Mouse (Mus musculus): ENCODE results near the gene Troap.
A peak's percentile ranks its signal among the peaks of the same experiment; 100 is the strongest.
"Not testable (repeated sequence)": the region's sequence is repeated elsewhere in the genome, so short reads cannot be mapped to it uniquely, and the experiment has no call there.

The Troap gene

DNA sequence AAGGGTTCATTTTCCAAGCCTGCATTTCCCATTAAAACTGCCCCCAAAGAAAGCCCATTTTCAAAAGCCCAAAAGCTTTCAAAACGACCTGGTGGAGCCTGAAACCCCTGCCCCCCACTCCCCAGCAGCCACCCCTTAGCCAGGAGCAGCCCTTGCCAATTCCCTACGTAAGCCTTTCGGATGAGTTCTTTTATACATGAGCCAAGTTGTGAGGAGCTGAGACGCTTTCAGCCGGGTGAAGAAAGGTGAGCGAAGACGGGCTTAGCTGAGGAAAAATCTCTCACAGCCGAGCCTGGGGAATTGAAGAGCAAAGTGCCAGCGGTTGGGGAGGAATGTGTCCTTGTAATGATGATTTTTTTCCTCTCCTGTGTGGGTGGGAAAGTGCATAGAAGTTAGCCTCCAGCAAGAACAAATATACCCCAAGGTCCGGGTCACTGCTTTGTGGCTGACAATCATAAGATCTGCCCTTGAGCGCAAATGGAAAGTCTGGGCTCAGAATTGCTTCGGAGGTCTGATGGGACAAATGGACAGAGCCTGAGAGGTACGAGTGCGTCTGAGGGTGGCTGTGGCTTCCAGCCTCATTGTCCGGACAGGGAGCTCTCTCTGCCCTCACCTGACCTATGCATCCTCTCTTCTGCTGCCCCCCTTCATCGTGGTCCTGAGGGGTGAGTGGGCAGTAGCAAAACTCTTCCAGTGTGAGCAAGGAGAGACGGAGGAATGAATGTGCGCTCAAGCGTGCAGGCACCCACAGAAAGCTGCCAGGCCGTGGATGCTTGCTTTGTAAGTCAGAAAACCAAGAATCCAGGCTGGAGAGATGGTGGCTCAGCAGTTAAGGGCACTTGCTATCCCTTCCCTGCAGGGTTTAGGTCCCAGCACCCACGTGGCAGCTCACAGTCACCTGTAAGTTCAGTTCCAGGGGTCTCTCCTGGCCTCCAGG lies 33.2 kb upstream of the Troap start:
- DNase-seq (ENCODE audit: low spot score): no peak

DNA sequence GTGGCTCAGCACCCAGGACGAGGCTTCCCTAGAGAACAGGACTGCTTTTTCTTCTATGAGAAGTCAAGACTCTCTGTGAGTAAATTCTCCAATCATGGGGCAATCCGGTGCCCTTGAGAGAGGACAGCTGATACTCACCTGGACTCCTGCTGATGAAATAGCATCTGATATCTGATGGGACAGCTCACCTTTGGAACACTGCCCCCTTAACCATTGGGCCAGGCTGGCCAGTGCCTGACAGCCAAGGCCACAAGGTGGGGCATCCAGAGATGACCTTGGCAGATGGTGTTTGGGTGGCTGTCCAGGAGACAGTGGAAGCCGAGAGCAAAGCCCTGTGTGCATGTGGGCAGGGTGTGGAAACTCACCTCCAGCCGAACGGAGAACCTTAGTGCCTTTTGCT lies 32.0 kb upstream of the Troap start:
- no peak for DNase-seq (ENCODE audit: low spot score)

DNA sequence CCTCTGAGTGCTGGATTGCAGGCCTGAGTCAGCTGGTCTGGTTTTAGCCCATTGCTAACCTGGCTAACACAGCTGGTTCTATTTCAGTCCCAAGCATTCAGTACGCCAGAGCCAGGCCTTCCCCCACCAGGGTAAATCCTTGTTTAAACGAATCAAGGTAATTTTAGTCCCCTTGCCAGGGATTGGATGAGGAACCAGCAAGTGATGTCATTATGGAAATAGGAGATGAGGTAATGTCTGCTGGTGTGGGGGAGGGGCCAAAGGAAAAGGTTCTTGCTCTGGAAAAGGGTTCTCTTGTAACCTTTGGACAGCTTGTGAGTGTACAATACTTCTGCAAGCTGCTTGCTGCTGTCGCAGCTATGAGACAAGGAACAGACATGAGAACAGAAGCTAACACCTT lies 29.5 kb upstream of the Troap start:
- no peak for DNase-seq (ENCODE audit: low spot score)

DNA sequence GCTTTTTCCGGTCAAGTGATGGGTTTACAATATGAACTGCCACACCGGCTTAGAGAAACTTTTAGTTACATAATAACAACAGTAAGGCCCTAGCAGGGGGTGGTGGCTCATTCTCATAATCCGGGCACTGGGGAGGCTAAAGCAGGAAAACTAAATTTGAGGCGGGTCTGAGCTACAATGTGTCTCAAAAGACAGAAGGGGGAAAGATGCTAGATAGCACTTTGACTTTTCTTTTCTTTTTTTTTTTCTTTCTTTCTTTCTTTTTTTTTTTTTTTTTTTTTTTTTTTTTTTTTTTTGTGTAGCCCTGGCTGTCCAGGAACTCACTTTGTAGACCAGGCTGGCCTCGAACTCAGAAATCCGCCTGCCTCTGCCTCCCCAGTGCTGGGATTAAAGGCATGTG lies 28.6 kb upstream of the Troap start:
- DNase-seq (ENCODE audit: low spot score): not testable (repeated sequence)

DNA sequence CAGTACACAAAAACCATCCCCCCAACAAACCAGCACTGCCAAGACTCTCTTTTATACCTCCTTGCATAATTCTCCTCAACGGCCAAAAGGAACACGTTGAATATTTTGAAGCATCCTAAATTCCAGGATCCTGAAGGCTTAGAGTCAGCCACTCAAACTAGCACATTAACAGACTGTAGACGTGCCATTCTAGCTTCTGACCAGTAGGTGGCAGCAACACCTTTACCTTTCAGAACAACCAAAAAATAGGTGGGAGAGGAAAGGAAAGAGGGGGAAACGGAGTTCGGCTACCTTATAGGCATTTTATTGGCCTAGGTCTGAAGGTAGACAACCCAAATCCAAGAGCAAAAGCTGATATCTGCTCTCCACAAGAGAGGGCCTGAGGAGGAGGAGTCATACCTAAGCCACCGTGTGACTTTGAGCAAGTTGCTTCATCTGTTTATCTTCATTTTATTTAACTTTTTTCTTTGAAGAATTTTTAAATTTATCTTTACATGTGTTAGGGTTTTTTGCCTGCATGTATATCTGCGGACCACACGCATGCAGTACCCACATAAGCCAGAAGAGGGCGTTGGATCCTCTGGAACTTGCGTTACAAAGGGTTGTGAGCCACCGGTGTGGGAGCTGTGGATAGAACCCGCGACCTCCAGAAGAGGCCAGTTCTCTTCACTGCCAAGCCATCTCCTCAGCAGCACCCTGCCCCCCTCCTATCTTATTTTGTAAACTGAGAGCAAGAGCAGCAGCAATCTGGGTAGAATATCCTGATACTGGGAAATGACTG lies 24.7 kb upstream of the Troap start:
- no peak for DNase-seq (ENCODE audit: low spot score)

DNA sequence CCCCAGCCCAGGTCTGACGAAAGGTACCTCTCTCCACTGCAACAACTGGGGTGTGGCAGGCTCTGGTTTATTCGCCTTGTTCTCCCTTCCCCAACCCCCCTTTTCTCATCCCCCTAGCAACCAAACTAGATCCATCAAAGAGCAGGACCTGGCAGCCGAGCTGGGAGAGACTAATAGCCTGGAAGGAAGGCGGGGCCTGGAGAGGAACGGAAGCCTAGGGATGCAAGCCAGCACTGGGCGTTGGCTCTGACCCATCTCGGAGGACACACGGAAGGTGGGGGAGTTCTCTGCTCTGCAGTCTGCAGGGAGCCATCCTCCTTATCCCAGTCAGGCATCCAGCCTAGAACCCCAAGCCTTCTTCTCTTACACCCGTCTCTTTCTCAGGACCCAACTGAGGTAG lies 21.0 kb upstream of the Troap start:
- no peak for DNase-seq (ENCODE audit: low spot score)

DNA sequence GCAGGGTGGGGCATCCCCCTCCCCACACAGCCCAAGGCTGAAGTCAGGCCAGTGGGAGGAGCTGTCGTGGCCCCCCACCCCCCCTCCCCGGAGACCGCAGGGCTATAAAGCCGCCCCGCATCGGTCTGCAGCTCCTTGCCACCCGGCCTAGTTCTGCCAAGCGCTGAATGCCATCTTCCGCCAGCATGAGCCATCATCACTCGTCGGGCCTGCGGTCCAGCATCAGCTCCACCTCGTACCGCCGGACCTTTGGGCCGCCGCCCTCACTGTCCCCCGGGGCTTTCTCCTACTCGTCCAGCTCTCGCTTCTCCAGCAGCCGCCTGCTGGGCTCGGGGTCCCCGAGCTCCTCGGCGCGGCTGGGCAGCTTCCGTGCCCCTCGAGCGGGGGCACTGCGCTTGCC lies 19.3 kb upstream of the Troap start, which contains the start of gene Prph:
Prph (plus strand) TSS at position 135 of the 400 bp plus-strand sequence.
- no peak for DNase-seq (ENCODE audit: low spot score)

DNA sequence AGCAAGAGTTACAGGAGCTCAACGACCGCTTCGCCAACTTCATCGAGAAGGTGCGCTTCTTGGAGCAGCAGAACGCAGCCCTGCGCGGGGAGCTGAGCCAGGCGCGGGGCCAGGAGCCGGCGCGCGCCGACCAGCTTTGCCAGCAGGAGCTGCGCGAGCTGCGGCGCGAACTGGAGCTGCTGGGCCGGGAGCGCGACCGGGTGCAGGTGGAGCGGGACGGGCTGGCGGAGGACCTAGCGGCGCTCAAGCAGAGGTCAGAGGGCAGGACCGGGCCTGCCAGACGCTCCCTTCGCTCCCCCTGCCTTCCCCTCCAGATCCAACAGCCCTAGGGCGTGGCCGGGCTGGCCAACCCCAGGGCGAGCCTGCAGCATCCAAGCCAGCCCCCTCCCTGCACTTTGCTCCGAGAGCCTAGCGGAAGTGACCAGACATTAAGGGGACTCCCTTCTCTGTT lies 18.8 kb upstream of the Troap start:
- no peak for DNase-seq (ENCODE audit: low spot score)

DNA sequence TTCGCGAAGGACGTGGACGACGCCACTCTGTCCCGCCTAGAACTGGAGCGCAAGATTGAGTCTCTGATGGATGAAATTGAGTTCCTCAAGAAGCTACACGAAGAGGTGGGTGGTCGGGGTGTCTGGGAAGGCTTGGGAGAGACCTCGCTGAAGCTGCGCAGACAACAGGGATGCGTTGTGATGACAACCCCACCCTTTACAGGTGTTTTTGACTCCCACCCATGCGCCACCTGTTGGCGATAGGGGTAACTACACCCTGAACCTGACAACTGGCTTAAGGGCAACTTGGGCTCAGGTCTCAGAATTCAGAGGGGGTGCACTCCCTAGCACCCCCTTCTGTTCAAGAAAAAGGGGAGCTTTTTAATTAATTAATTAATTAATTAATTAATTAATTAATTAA lies 18.0 kb upstream of the Troap start:
- DNase-seq (ENCODE audit: low spot score): no peak

DNA sequence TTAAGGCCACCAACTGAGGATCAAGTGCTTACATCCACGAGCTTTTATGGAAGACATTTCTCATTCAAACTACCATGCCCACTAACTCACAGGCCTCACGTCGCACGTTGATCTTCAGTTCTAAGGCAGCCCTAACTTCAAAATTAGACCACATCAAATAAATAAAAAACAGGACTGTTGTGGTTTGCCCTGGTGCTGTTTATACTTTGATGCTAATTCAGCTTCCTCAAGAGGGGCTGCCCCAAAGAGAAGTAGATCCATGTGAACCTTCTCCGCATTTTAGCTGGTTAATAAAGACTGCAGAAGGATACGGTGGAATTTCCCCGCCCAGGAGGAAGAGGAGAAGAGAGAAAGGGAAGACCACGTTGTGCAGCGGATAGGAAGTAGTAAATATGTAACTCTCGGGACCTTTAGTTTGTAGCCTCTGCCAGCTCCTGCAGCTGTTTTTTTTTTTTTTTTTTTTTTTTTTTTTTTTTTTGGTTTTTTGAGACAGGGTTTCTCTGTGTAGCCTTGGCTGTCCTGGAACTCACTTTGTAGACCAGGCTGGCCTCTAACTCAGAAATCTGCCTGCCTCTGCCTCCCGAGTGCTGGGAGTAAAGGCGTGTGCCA lies 8.7 kb upstream of the Troap start:
- DNase-seq (ENCODE audit: low spot score): no peak

DNA sequence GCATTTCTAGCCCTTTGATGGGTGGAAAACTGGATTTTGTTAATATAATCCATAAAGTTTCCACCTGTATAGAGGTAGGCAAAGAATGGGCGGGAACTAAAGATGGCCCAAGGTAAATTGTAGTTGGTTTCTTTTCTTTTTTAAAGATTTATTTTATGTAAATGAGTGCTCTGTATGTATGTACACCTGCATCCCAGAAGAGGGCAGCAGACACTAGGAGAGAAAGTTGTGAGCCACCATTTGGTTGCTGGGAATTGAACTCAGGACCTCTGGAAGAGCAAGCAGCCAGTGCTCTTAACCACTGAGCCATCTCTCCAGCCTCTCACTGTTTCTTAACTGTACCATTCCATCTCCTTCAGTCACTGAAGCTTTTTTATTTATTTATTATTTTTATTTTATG lies 2.4 kb upstream of the Troap start:
- DNase-seq (ENCODE audit: low spot score): no peak

DNA sequence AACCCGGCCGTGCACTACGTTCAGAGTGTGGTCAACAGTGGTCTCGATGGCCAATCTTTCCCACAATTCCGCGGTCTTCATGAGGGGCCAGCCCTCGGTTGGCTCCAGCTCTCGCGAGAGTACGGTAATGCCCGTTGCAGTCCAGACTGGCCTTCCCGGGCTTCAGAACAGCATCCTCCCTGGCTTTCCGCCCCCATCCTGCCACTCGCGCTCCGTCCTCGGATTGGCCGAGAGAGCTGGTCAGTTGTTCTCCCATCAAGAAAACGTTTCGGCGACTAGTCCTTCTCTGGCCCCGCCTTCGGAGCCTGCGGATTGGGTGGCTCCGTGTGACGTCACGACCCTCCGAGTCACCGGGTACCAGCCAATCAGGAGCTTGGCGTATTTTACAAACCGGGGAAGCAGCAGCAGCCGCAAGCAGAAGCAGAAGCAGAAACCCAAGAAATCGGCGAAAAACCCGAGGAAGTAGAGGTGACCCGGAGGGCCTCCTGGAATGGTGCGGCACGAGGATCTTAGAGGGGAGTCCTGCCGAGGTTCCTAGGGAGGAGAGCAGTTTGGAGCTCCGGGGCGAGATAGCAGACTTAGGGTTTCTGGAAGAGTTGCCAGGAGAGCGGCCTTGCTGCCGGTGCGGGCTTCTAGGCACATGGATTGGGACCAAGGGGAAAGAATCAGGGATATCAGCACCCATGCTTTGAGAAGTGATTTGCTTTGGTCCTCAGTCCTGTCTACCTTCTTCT lies 392 bp downstream of the Troap start:
- peak; percentile 95 for DNase-seq (ENCODE audit: low spot score)

DNA sequence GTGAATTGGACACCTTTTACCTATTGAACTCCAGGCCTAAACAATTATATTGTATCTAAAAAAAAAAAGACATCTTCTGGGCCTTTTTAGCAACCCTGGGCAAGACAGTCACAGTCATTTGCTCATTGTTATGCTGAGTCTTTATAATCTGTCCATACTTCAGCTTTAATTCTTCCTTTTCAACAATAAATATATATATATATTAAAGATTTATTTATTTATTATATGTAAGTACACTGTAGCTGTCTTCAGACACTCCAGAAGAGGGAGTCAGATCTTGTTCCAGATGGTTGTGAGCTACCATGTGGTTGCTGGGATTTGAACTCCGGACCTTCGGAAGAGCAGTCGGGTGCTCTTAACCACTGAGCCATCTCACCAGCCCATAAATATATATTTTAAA lies 1.6 kb downstream of the Troap start:
- DNase-seq (ENCODE audit: low spot score): not testable (repeated sequence)

DNA sequence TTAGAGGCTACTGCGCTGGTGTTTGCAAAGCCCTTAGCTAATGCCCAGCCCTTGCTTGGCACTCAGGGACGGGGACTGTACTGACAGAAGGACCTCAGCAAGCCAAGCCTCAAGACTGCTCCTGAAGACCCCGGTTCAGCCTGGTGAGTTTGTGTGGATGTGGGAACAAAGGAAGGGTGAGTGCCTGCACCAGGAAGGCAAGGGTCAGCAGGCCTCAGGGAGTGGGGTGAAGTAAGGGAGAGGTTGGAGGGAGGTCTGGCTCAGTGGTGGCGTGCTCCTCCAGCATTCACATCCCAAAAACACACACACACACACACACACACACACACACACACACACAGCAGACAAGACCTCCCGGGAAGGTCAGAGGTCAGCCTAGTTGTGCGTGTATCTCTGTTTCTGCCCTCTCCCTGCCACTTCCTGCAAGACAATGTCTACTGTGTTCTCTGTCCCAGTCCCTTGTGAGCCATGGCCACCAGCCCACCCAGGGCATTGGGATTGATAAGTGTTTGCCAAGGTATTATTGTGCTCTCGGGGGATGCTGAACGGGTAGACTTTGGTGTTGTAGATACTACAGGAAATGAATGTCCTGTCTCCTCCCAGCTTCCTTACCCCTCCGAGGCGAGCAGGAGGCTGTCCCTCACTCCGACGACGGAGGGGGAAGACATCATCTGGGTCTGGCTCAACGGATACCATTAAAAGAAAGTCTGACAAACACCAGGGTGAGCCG lies 4.0 kb downstream of the Troap start:
- DNase-seq (ENCODE audit: low spot score): no peak

DNA sequence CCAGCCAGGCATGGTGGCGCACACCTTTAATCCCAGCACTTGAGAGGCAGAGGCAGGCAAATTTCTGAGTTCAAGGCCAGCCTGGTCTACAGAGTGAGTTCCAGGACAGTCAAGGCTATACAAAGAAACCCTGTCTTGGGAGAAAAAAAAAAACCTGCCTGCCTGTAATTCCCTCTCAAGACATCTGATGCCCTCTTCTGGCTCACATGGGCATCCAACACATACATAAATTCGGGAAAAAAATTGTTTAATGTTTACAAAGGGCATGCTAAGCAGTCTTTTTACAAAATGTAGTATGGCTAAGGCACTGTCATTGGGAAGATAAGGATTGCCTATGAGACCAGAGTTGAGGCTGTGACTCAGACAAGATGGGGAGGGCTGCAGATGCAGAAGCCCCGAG lies 5.4 kb downstream of the Troap start:
- no peak for DNase-seq (ENCODE audit: low spot score)

DNA sequence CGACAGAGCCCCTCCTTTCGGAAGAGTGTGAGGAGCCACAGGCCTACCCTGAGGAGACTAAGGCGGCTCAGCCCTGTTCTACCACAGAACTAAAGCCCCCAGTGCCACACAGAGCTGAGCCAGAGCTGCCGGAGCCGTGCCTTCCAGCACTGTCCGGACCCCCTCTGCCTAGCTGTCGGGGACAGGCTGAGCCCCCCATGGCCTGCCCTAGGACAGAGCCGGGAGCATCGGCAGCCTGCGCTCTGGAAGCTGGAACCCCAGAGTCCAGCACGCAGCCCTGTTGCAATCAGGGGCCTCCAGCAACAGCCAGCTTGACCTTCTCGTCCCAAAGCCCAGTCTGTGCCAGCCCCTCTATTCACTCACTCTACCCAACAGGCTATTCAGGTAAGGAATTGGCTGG lies 7.9 kb downstream of the Troap start:
- no peak for DNase-seq (ENCODE audit: low spot score)

DNA sequence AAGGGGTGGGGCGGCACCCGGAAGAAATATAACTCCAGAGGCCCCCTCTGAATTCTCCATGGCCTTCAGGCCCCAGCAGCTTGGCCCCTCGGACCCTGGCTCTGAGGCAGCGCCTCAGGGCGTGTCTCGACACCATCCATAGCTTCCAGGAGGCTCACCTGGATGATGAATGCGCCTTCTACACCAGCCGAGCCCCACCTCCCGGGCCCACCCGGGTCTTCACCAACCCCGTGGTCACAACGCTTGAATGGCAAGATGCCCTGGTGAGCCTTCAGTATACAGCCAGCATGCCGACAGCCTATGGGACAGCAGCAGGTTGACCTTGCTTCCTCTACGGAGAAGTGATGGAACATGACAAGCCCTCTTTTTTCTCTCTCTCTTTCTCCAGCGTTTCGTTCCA lies 8.5 kb downstream of the Troap start:
- DNase-seq (ENCODE audit: low spot score): no peak

DNA sequence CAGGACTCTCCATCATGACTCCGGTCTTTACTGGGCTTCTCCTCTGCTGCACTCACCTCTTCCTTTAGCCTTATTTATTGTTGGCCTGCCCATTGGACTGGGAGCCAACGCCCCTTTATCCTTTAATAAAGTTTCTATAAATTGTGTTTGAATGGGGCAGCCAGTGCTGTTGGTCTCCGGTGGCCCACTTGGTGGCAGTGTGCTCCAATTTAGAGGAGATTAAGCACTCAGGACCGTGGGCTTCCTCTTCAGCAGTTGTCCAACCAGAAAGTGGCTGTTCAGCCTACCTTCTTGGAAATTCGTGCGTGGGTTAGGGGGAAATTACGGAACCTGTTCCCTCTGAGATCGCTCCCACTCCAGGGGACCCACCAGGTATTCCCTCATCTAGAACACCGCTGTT lies 8.9 kb downstream of the Troap start:
- DNase-seq (ENCODE audit: low spot score): no peak

DNA sequence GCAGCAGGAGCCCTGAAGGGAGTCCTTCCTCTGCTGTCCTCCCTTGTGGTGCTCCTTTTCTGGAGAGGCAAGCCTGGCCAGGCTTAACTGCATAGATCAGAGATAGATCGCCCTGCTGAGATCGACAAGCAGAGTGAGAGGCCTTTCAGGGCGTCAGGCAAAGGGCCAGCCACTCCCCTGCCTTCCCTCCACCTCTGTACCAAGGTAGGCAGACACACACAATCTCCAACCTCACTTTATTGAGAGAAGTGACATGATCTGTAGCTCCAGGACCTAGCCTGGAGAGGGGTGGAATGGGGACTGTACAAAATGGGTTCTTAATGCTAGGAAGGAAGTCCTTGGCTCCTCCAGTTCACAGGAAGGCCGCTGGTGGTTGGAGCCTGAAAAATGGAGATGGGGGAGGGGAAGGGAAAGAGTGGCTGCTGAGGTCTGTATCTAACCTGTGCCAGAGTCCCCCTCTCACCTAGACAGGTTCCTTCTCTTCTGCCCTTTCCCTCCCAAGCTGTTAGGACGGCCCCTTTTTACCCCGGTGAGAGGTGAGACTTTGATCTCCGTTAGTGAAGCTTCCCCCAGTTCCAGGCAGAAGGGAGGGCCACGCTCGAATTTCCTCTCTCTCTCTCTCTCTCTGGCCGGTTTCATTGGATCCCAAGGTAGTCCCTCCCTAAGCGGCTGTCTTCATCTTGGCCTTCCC lies 9.6 kb downstream of the Troap start:
- DNase-seq (ENCODE audit: low spot score): no peak

DNA sequence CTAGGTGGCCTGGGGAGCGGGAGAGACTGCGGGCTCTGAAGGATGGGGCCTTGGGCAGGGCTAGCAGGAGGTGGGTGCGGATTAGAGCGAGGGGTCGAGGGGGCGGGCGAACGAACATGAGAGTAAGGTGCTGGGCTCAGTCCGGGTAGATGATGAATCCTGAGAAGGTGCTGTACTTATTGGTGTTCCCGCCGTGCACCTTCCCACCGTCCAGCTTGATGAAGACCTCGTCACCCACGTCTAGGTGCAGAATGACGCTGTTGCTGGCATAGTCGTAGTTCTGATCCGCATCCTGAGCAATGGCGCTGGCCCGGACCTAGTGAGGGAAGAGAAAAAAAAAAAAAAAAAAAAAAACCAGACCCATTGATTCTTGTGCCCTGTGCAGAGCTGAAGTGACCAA lies 10.2 kb downstream of the Troap start:
- DNase-seq (ENCODE audit: low spot score): no peak

DNA sequence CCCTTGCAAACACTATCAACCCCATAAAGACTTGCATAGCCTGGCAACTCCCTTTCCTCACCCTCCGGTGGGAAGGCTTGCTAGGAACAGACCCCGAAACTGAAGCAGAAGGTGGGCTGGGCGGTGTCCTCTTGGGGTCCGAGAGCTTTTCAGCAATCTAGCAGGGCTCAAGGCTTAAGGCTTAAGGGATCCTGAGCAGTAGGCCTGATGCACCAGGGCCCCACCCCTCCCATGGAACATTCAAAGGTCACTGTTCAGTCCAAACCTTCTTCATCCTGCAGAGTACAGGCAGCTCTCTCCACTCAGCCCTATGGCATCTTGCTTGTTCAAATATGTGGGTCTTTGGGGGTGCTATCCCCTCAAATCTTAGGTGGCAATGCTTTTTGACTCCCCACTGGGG lies 11.6 kb downstream of the Troap start:
- DNase-seq (ENCODE audit: low spot score): no peak
